Mouse (Mus musculus) MEL (cell line): ENCODE measurements at regions not wholly inside any gene's neighbourhood (a gene's known extent, or its start where the extent isn't known, plus 50 kb on each side); places are given as distances from the start of the nearest gene placed in this dataset.

Source experiments
- DNase-seq: peaks from one replicate; pipeline ENCODE4 v3.0.0; 2011; ENCODE audit warnings: low read depth, low spot score
- H3K27ac ChIP-seq: 2 replicates; pipeline ENCODE4 v1.5.1; 2012; ENCODE audit warnings: low read depth, mild to moderate bottlenecking, control low read depth, low read length, moderate library complexity; ENCODE audit not compliant: control insufficient read depth
- H3K27me3 ChIP-seq, 2 experiments: fragments of 150-350 bp in 1 of 2; sonication (generic) in 1 of 2; 2 replicates each; pipeline ENCODE4 v1.6.1; 2012; ENCODE audit warnings: low read length in 2 of 2, mild to moderate bottlenecking in 2 of 2, improper control_type of control experiment in 1 of 2, moderate library complexity in 1 of 2; ENCODE audit not compliant: insufficient read depth in 2 of 2, control insufficient read depth in 1 of 2
- H3K36me3 ChIP-seq, 2 experiments: 2 replicates each; pipeline ENCODE4 v1.6.1; 2012 to 2014; ENCODE audit warnings: low read length in 2 of 2, improper control_type of control experiment in 1 of 2, inconsistent platforms in 1 of 2, mild to moderate bottlenecking in 1 of 2; ENCODE audit not compliant: insufficient read depth in 2 of 2, control insufficient read depth in 1 of 2
- H3K4me1 ChIP-seq, 2 experiments: fragments of 150-350 bp in 1 of 2; sonication (generic) in 1 of 2; 2 replicates each; pipeline ENCODE4 v1.6.1; 2012; ENCODE audit warnings: low read length in 2 of 2, improper control_type of control experiment in 1 of 2, mild to moderate bottlenecking in 1 of 2; ENCODE audit not compliant: insufficient read depth in 2 of 2, control insufficient read depth in 1 of 2
- H3K4me3 ChIP-seq, 2 experiments: fragments of 150-350 bp in 1 of 2; sonication (generic) in 1 of 2; 2 replicates each; pipeline ENCODE4 v1.5.1; 2012; ENCODE audit warnings: low read depth in 2 of 2, low read length in 2 of 2, mild to moderate bottlenecking in 2 of 2, moderate library complexity in 2 of 2, control low read depth in 1 of 2, improper control_type of control experiment in 1 of 2; ENCODE audit not compliant: control insufficient read depth in 1 of 2, insufficient read depth in 1 of 2
- H3K79me2 ChIP-seq: 2 replicates; pipeline ENCODE4 v1.6.1; 2012; ENCODE audit warnings: mild to moderate bottlenecking, low read length, moderate library complexity; ENCODE audit not compliant: control insufficient read depth, poor library complexity, insufficient read depth
- H3K9ac ChIP-seq: 2 replicates; pipeline ENCODE4 v1.6.1; 2012; ENCODE audit warnings: low read depth, mild to moderate bottlenecking, control low read depth, low read length, moderate library complexity; ENCODE audit not compliant: control insufficient read depth, poor library complexity, severe bottlenecking
- H3K9me3 ChIP-seq: fragments of 150-350 bp; sonication (generic); replicated peaks from 2 replicates; pipeline ENCODE4 v1.6.1; 2012; ENCODE audit warnings: mild to moderate bottlenecking, low read length, improper control_type of control experiment, moderate library complexity; ENCODE audit not compliant: insufficient read depth
- CHD2 ChIP-seq: IDR thresholded peaks from 2 replicates; pipeline ENCODE4 v1.6.1; 2011; ENCODE audit warnings: low read length, improper control_type of control experiment
- E2F4 ChIP-seq: IDR thresholded peaks from 2 replicates; pipeline ENCODE4 v1.6.1; 2011; ENCODE audit warnings: low read depth, low read length, improper control_type of control experiment, borderline replicate concordance
- EP300 ChIP-seq, 2 experiments: IDR thresholded peaks; 2 replicates each; pipeline ENCODE4 v1.6.1; 2011; ENCODE audit warnings: improper control_type of control experiment in 2 of 2, low read length in 2 of 2, low read depth in 1 of 2, mild to moderate bottlenecking in 1 of 2
- GABPA ChIP-seq: IDR thresholded peaks from 2 replicates; pipeline ENCODE4 v1.6.1; 2012; ENCODE audit warnings: low read depth, mild to moderate bottlenecking, inconsistent platforms, low read length, improper control_type of control experiment, moderate library complexity
- KAT2A ChIP-seq: conservative IDR thresholded peaks from 2 replicates; pipeline ENCODE4 v1.6.1; 2012; ENCODE audit warnings: low read depth, low read length, improper control_type of control experiment, inconsistent platforms
- MAFK ChIP-seq: IDR thresholded peaks from 2 replicates; pipeline ENCODE4 v1.6.1; 2011; ENCODE audit warnings: low read depth, mild to moderate bottlenecking, low read length, improper control_type of control experiment, borderline replicate concordance
- MAX ChIP-seq: IDR thresholded peaks from 2 replicates; pipeline ENCODE4 v1.6.1; 2011; ENCODE audit warnings: low read length, improper control_type of control experiment
- MAZ ChIP-seq: IDR thresholded peaks from 2 replicates; pipeline ENCODE4 v1.6.1; 2012; ENCODE audit warnings: low read depth, mild to moderate bottlenecking, inconsistent platforms, low read length, improper control_type of control experiment
- MYB ChIP-seq: IDR thresholded peaks from 2 replicates; pipeline ENCODE4 v1.6.1; 2011; ENCODE audit warnings: mild to moderate bottlenecking, low read depth, low read length, improper control_type of control experiment
- NELFE ChIP-seq: IDR thresholded peaks from 2 replicates; pipeline ENCODE4 v1.6.1; 2011; ENCODE audit warnings: low read depth, low read length, improper control_type of control experiment
- NRF1 ChIP-seq: IDR thresholded peaks from 2 replicates; pipeline ENCODE4 v1.6.1; 2014; ENCODE audit warnings: low read depth, mild to moderate bottlenecking, inconsistent platforms, low read length, improper control_type of control experiment, moderate library complexity; ENCODE audit not compliant: poor library complexity, insufficient read depth, severe bottlenecking
- POLR2AphosphoS2 ChIP-seq: IDR thresholded peaks from 2 replicates; pipeline ENCODE4 v1.6.1; 2011; ENCODE audit warnings: low read length, improper control_type of control experiment
- RCOR1 ChIP-seq: IDR thresholded peaks from 2 replicates; pipeline ENCODE4 v1.6.1; 2012; ENCODE audit warnings: low read depth, mild to moderate bottlenecking, inconsistent platforms, low read length, improper control_type of control experiment
- SIN3A ChIP-seq: IDR thresholded peaks from 2 replicates; pipeline ENCODE4 v1.6.1; 2012; ENCODE audit warnings: low read length, improper control_type of control experiment, inconsistent platforms
- TAL1 ChIP-seq: IDR thresholded peaks from 2 replicates; pipeline ENCODE4 v1.6.1; 2012; ENCODE audit warnings: mild to moderate bottlenecking, inconsistent platforms, low read length, moderate library complexity, mixed read lengths
- TBP ChIP-seq: IDR thresholded peaks from 2 replicates; pipeline ENCODE4 v1.8.0; 2011; ENCODE audit warnings: low read depth, low read length, improper control_type of control experiment
- UBTF ChIP-seq: IDR thresholded peaks from 2 replicates; pipeline ENCODE4 v1.6.1; 2012; ENCODE audit warnings: low read depth, mild to moderate bottlenecking, inconsistent platforms, low read length, improper control_type of control experiment, moderate library complexity, borderline replicate concordance; ENCODE audit not compliant: insufficient read depth
- ZC3H11A ChIP-seq: IDR thresholded peaks from 2 replicates; pipeline ENCODE4 v1.6.1; 2012; ENCODE audit warnings: low read depth, mild to moderate bottlenecking, inconsistent platforms, low read length, improper control_type of control experiment
- ZKSCAN1 ChIP-seq: IDR thresholded peaks from 2 replicates; pipeline ENCODE4 v1.6.1; 2012; ENCODE audit warnings: low read depth, mild to moderate bottlenecking, inconsistent platforms, low read length, improper control_type of control experiment, moderate library complexity
- ZMIZ1 ChIP-seq: IDR thresholded peaks from 2 replicates; pipeline ENCODE4 v1.6.1; 2012; ENCODE audit warnings: low read depth, mild to moderate bottlenecking, inconsistent platforms, low read length, improper control_type of control experiment, moderate library complexity
- ZNF384 ChIP-seq: IDR thresholded peaks from 2 replicates; pipeline ENCODE4 v1.6.1; 2012; ENCODE audit warnings: low read depth, mild to moderate bottlenecking, inconsistent platforms, low read length, improper control_type of control experiment

DNA sequence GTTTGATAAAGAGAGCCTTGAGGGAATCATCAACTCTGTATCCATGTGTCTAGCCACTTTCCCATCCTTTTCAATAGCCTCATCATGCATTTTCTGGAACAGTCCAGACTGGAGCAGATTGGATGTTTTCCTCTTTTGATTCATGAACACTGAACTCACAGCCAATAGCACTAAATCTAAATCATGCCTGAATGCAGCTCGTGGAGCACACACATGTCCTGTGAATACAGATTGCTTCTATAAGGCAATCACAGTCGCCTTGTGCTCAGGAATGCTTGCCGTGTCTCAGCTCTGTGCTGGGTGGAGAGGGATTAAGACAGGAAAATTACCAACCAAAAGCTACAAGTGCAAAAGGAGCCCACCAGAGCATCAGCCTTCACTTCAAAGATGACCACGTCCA is 100.9 kb upstream of the Spin1 start:
- no peaks in the 10 kb centered on the region for H3K36me3 ChIP-seq
- H3K4me1 ChIP-seq, result no peaks in the 10 kb centered on the region
- TF ChIP-seq ZMIZ1, result no peak
- TF ChIP-seq RCOR1, result no peak
- no peak for TF ChIP-seq TAL1
- TF ChIP-seq TBP, result no peak
- no peak for TF ChIP-seq KAT2A
- no peak for TF ChIP-seq ZNF384
- TF ChIP-seq SIN3A, result no peak
- TF ChIP-seq MAFK, result no peak
- no peak for TF ChIP-seq MAZ
- TF ChIP-seq UBTF, result no peak
- no peak for TF ChIP-seq NRF1
- no peak for TF ChIP-seq NELFE
- no peak for TF ChIP-seq MYB
- TF ChIP-seq MAX, result no peak

DNA sequence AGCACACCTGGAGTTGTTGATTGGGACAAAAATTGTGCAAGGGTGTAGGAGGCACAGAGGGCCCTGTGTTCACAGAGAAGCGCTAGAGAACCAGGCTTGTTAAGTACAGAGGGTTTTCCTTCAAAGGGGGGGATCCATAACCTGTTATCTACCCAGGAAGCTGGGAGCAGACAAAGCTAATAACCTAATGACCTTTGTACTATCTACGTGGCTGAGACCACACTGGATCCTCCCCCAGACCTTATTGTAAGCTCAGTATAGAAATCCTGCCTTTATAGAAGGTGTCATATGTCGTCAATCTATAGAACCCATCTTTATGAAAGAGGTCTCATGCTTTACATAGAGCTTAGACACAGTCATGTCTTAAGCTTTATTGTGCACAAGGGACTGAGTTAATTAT is 95.9 kb upstream of the Spin1 start:
- Histone ChIP-seq H3K9ac (no peak overlapping the region), H3K27me3 (no peaks in the 10 kb centered on the region), H3K36me3 (no peaks in the 10 kb centered on the region), H3K79me2 (no peaks in the 10 kb centered on the region), H3K4me1 (no peaks in the 10 kb centered on the region), H3K4me3 (no peak overlapping the region), H3K9me3 (no peaks in the 10 kb centered on the region), H3K27ac (no peak overlapping the region)
- no peak for TF ChIP-seq RCOR1
- no peak for TF ChIP-seq E2F4
- no peak for TF ChIP-seq POLR2AphosphoS2
- TF ChIP-seq NELFE, result no peak
- no peak for DNase-seq

More for the DNA sequence above, 100.9 kb upstream of the Spin1 start:
- H3K79me2 ChIP-seq, result no peaks in the 10 kb centered on the region
- no peak overlapping the region for H3K4me3 ChIP-seq
- H3K27me3 ChIP-seq, result no peaks in the 10 kb centered on the region
- no peak overlapping the region for H3K27ac ChIP-seq
- H3K9ac ChIP-seq, result no peak overlapping the region
- no peak for DNase-seq
- H3K9me3 ChIP-seq, result no peaks in the 10 kb centered on the region

DNA sequence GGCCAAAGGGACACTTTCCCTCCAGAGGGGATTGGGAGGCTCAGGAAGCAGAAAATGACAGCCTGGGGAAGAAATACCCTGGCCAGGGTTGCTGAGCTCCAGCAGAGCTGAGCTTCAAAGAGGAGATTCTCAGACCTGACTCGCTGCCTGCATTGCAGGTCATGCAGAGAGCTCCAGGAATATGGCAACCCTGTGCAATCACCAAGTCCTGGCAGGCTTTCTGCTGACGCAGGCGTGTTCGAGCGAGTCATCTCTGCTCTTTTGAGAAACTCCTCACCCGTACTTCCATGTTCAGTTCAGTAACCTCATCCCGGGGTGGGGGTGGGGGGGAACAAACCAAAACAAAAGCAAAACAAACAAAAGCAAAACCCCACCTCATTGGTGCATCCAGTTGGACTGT is 89.9 kb upstream of the Spin1 start:
- TF ChIP-seq ZKSCAN1 (no peak), MYB (no peak), GABPA (no peak), ZC3H11A (no peak), EP300 (IDR thresholded peaks at IDR 0.05; ENCODE audit: low read depth in 1 of 2, low read length in 2 of 2) (no peak), ZMIZ1 (no peak), TAL1 (no peak), CHD2 (no peak)
- Histone ChIP-seq H3K4me3 (no peak overlapping the region), H3K36me3 (no peaks in the 10 kb centered on the region), H3K79me2 (no peaks in the 10 kb centered on the region), H3K27ac (no peak overlapping the region), H3K4me1 (no peaks in the 10 kb centered on the region), H3K9me3 (no peaks in the 10 kb centered on the region), H3K27me3 (no peaks in the 10 kb centered on the region), H3K9ac (no peak overlapping the region)
- no peak for DNase-seq
